Mouse (Mus musculus): ENCODE results near the gene Mon2. TPM values are rescaled to one million over a fixed set of nuclear protein-coding genes. Genes with fewer than 3 reads are reported as not detected.
"Not testable (repeated sequence)": the region's sequence is repeated elsewhere in the genome, so short reads cannot be mapped to it uniquely, and the experiment has no call there.

Gene Mon2
- total RNA-seq, 2 experiments from 2014 or later: 85.9 to 92.6 TPM

DNA sequence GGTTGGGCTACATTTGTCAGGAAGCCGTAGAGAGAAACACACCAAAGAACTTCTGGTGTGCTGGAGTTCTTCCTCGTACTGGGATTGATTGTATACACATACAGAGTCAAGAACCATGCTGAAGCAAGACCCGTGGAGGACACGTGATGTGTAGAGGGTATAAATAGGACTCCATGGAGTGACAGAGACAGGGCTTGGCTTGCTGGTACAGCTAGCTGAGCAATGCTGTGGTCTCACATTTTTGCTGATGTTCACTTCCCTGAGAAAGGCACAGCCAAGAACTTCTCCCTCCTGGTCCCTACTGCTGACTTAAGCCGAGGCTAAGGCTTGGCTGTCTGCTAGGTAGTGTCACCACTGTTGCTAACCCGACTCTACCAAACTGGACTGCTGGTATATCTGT is 15.5 kb downstream of the Mon2 start:
- no peak for DNase-seq (ENCODE audit: low spot score in 2 of 2)

DNA sequence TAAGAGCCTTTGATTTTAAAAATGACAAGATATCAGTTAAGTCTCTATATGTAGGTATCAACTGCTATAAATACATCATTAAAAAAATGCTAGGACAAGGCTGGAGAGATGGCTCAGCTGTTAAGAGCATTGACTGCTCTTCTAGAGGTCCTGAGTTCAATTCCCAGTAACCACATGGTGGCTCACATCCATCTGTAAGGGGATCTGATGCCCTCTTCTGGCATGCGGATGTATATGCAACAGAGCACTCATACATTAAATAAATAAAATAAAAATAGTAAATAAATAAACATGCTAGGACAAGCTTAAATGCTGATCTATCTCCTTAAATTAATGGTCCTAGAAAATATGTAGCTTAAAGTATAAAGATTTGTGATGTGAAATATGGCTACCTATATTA is 19.2 kb downstream of the Mon2 start:
- no peak for DNase-seq (ENCODE audit: low spot score in 2 of 2)

DNA sequence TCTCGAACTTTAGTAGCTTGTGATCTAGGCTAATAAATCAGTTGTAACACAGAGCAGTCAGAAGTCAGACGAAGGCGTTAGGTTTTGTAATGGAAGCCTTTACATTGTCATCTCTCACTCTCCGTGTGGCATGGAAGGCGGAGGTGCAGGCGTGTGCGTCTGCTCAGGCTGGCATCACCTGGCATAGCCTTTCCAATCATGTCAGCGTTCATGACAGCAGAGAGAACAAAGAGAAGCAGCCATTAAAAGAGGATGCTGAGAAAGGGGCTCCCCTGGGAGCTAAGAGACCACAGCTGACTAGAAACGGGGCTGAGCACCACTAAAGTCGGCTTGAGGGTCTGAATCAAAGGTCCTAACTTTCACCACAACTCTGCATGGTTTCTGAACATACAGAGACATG is 19.8 kb downstream of the Mon2 start:
- no peak for DNase-seq (ENCODE audit: low spot score in 2 of 2)

DNA sequence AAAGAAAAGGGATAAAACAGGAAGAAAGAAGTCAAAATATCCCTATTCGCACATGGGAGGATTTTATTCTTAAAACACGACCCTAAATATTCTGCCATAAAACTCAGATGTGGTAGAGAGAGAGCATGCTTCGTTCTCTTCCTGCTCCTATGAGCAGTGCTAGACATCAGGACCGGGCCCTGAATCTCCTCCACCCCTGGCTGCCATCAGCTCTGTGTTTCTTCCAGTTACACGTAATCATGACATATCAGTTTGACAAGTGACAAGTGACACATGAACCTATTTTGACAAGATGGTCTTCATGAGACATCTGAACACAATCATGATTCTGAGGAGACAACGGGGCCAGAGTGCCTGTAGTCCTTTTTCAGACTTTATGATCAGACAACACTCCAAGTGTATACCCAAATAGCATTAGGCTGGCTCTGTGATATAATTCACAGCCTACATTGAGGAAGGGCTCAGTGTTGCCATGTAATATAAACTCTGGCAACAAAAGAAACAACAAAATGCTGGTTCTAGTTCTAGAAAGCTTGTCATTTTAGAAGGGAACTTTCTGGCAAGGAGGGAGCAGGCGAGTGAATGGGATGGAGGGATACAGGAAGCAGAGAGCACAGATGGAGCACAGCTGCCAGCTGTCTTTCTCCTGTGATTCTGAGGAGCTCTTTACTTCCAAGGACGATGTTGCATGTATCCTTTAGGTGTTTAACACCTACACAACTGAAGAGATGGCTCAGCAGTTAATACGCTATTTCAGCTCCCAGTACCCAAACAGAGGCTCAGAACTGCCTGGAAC is 20.9 kb downstream of the Mon2 start:
- no peak for DNase-seq (ENCODE audit: low spot score in 2 of 2)

DNA sequence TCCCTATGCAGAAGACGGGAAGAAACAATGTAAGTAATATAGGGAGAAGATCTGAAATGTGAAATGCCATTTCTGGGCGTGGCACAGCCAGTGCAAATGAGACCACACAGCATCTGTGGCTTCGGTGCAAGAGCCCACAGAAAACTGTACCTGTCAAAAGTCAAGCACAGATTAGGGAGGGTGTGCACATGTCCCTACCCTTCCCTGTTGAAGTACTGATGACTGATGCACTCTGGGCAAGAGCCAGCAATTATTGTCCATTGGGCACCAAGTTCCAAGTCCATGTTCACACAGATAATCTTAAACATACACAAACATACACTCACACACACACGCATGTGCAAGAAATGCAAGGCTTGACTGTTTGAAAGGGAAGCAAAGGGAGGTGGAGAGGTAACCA is 22.7 kb downstream of the Mon2 start:
- DNase-seq (ENCODE audit: low spot score in 2 of 2): no peak

DNA sequence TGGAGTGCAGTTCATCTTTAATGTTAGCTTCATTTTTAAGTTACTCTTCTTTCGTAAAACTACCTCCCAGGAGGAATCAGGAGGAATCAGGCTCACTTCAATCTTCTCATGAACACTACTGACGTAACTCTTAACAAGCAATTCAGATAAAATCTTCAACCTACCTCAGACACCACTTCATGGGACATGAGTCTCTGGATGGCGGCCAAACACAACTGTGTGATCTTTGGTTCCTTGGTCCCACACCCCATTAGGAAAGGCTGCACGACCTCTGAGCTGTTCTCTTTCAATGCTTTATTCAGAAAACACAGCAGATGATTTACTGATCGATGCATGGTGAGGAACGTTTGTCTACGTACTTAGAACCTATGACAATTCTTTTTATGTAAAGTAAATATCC is 24.3 kb downstream of the Mon2 start:
- no peak for DNase-seq (ENCODE audit: low spot score in 2 of 2)

DNA sequence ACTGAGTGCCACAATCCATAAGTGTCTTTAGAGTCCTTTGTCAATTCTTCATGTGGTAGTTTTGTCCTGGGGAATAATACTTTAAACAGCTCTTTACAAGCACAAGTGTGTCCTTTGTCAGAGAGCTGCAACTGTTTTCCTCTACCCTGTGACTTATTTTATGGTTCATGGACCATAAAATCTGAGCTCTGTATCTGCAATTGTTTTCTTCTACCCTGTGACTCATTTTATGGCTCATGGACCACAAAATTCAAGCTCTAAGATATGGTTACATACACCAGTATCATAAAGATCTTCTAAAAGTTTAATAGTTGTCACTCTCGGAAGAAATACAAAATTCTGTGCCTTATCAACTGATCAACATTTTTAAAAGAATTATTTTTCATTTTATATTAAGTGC is 27.6 kb downstream of the Mon2 start:
- DNase-seq (ENCODE audit: low spot score in 2 of 2): no peak

DNA sequence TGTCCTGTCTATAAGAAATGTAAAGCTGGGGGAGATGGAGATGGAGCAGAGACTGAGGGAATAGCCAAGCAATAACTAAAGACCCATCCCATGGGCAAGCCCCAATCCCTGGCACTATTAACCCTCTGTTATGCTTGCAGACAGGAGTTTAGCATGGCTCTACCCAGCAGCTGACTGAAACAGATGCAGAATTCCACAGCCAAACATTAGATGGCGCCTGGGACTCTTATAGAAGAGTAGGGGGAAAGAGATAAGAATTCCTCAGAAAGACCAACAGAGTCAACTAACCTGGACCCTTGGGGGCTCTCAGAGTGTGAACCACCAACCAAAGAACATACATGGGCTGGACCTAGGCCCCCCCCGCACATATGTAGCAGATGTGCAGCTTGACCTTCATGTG is 36.4 kb downstream of the Mon2 start:
- no peak for DNase-seq (ENCODE audit: low spot score in 2 of 2)

DNA sequence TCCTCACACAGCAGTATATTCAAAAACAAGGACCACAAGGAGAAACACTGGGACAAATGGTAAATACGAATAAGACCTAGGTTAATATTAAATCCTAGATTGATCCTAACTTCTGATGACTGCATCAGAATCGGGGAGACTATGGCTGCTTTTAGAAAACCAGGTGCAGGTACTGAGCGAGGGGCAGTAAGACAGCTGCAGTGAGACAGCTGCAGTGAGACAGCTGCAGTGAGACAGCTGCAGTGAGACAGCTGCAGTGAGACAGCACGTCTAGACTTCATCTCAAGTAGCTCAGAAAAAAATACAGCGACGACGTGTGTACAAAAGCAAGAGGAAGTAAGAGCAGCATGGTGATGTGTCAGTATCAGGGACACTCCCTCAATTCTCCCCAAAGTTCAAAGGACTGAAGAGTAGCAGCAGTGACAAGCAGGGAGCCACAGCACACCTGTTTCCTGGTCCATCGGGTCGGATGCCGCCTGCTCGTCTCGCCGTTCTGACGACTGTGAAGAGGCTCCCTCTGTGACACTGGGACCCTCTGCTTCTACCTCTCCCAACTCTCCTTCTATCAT is 44.1 kb downstream of the Mon2 start:
- DNase-seq (ENCODE audit: low spot score in 2 of 2): no peak

DNA sequence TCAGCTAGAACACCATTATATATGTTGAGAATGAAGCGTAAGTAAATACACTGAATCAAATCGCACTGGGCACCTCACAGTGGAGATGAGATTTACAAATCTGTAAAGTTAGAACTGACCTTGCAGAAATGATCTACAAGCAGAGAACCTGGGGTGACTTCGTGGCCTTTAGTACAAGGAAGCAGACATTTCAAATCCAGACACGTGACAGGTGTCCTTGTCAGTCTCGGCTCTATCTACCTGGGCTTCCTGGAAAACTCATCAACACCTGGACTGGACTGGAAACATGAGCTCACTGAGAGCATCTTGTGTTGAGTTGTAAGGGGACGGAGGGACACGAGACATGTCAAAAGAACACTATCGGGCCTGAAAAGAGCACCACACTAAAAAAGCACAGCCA is 44.9 kb downstream of the Mon2 start:
- no peak for DNase-seq (ENCODE audit: low spot score in 2 of 2)

DNA sequence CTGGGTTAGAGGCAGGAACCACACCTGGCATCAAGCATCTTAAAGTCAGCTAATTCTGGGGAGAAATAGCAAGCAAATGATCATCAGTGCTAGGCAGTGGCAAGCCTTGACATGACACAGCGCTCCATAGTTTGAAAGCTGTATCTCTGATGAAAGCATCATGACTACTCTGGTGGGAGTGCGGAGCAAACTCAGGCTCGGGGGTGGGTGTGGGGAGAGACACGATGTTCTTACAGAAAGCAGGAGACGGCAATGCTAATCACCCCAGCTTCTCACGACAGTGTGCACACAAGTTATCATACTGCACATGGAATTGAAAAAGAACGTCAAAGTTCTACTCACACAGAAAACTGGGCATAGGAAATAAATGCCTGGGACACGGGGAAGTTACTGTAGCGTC is 45.7 kb downstream of the Mon2 start:
- DNase-seq (ENCODE audit: low spot score in 2 of 2): peak; percentile 44 to 54

DNA sequence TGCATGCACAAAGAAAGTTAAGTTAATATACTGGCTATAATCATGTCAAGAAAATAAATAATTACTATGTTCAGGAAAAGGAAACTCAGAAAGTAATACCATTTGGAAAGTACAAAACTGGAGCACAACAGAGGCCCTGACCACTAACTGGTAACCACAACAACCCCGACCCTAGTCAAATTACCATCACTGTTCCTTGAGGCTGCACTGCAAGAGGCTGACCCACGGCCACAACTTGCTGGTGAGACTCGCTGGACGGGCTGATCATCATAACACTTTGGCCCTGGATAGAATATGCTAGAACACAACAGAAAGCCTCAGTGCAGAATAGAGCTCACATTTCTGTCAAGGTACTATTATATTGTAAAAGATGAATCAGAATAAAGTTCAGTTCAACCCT is 47.4 kb downstream of the Mon2 start:
- no peak for DNase-seq (ENCODE audit: low spot score in 2 of 2)

DNA sequence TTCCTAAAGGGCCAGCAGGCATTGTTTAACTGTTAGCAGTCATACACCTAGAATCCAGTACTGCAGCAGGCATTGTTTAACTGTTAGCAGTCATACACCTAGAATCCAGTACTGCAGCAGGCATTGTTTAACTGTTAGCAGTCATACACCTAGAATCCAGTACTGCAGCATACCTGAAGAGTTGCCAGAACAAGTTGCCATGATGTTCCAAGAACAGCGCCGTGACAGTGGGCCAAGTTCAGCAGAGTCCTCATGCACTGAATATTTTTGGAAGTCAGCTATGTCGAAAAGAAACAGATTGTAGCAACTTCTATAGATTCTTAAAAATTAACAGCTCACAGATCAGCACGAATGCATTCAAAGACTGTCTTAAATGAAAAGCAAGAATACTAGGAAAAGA is 49.6 kb downstream of the Mon2 start:
- not testable (repeated sequence) for DNase-seq (ENCODE audit: low spot score in 2 of 2)

DNA sequence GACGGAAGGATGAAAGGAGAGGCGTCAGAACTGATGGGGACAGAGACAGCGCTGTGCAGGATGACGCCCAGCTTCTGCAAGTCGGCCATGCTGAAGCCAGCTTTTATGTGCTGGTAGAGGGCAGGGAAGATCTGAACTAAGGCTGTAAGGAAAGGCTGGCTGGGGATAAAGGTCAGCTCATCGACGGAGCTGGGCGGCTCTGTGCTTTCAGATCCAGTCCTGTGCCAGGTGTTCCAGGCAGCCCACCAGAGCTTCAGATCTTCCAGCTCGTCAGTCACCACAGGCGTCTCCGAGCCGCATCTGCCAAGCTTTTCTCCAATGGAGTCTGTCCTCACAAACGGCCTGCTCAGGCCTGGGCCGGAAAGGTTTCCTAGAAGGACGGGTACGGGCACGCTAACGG is 62.9 kb downstream of the Mon2 start:
- DNase-seq (ENCODE audit: low spot score in 2 of 2): no peak

DNA sequence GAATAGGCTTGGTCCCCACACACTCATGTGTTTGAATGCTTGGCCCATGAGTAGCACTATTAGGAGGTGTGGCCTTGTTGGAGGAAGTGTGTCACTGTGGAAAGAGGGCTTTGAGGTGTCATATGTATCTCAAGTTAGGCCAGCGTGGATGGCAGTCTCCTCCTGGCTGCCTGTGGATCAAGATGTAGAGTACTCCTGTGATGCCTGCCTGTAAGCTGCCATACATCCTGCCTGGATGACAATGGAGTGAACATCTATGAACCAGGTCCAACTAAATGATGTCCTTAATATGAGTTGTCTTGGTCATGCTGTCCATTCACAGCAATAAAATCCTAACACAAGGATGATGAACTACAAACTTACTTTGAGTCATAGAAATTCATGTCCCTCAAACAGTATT is 64.9 kb downstream of the Mon2 start:
- DNase-seq (ENCODE audit: low spot score in 2 of 2): no peak

DNA sequence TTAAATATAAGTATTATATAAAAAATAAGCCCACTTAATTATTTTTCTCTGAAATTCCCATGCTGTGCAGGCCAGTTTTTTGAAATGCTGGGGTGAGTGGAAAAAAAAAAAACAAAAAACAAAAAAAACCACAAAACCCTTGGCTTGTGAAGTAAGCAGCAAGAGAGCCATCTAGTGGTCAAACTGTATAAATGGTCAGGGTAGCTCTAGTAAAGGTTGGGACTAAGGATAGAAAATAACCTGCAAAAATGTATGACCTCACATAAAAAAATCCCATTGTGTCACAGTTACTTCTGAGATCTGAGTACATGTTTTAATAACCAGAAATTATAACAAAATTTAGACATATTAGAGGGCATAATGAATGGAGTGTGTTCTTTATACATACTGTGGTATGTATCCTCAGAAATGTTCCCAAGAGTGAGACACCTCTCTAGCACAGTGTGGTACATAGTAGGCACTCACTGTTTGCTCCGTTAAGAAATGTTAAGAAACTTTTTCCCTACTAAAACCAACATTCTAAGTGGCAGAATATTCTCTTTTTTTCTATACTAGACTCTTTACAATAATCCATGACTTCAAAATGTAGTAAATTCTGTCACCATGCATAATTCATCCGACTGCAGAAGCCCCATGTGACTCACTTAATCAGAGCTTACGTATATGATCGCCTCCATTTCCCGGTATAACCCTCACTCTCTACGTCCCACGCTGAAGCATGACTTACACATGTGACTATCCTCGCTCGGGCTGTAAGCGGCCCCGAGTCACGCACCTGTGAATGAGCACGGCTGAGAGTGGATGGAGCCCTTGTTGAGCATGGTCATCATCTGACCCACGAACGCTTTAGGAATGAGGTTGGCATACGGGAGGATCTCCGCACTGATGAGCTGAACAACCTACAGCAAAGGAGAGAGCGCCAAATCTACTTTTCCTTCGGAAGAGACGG is 70.8 kb downstream of the Mon2 start:
- DNase-seq (ENCODE audit: low spot score in 2 of 2): no peak

DNA sequence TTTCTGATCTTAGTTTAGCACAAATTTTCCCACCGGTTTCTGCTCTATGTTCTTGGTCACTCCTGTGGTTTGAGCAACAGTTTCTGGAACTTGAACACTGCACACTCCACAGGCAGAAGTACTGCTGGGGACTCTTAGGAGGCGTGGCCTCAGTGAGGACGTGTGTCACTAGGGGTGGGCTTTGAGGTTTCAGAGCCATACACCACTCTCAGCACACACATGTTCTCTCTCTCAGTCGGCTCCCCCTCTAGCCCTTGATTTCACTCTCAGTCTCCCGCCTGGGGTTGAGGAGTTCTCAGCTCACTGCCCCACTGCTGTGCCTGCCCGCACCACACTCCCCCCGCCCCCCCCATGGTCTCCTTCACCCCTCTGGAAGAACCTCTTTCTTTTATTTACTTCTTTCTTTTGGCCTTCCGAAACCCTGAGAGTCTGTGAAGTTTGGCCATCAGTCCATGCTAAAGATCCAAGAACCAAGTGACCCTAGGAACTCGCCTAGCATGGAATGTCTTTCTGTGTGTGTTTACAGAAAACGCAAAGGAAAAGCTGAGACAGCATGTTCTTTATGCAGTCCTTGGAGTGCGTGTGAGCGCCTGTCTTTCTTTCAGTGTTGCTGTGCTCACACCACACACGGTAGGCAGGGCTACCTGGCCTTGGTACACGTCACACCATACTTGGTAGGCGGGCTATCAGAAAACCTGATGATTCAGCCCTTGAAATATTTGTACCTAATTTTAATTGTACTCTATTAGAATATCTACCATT is 71.6 kb downstream of the Mon2 start:
- no peak for DNase-seq (ENCODE audit: low spot score in 2 of 2)

DNA sequence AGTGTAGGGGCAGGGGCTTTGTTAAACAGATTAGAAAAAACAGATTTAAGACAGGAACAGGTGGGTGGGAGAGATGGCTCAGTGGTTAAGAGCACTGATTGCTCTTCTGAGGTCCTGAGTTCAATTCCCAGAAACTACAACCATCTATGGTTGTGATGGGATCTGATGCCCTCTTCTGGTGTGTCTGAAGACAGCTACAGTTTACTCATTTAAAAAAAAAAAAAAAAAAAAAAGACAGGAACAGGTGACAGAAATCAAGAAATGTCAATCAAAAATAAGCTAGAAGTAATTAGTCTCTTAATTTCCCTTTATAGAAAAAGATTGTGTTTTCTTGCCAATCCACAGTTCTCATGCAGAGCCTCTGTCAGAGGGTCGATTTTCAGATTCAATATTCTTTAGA is 74.3 kb downstream of the Mon2 start:
- DNase-seq (ENCODE audit: low spot score in 2 of 2): no peak

DNA sequence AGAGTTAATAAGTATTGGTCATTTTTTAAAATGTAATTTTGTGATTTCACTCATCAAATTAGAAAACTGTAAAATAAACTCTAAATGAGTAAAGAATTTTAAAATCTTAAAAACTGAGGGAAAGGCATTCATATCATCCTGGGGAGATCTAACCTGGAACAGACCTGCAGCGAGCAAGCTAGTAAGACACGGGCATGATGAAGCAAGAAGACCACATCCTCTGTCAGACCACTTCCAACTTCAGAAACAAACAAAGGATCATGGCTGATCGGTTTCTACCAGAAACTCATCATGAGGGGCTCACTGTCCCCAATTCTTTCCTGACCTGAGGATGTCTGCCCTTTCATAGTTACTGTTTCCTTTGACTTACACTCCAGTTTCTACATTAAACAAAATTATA is 74.9 kb downstream of the Mon2 start:
- DNase-seq (ENCODE audit: low spot score in 2 of 2): no peak

DNA sequence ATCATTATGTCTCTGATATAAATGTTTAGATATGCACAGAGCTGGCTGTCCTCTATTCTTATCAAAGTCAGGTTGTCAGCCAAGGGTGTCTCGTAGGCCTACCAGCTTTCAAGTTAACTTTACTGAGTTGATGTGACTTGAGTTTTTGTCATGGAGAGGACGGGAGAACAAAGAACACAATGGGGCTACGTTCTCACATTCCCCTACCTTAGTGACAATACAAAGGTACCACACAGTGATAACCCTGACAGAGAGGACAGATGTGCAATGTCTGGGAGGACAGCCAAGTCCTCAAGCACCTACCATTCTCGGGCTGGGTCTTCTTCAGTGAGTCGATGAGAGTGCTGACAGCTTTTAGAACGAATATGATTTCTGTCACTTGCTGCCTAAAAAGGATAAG is 76.9 kb downstream of the Mon2 start:
- DNase-seq (ENCODE audit: low spot score in 2 of 2): no peak

DNA sequence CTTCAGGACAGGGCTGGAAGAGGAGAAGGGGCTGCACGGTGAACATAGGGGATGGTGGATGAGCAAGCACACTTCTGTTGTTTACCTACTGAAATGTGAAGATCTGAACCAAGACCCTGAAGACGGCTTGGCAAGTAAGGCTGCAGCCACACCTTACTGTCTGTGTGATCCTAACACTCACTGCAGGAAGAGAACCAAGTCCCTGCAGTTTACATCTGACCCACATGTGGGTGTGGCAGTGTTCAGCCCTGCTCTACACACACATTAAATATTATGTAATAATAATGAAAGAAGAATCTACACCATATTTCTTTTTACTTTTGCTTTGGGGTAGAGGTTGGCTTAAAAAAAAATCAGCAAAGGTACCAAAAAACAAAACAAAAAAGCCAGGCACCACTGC is 78.5 kb downstream of the Mon2 start:
- no peak for DNase-seq (ENCODE audit: low spot score in 2 of 2)

Measured in left cerebral cortex, adult 18-20 months (tissue).